Mouse (Mus musculus) heart, embryonic 13.5 days (tissue): ENCODE results near the gene Slc12a5. TPM values are rescaled to one million over a fixed set of nuclear protein-coding genes. Genes with fewer than 3 reads are reported as not detected.
A peak's percentile ranks its signal among the peaks of the same experiment; 100 is the strongest.

Source experiments
- ATAC-seq: fragments of 200-750 bp; cut with Nextera tagmentation; 2 replicates; pipeline ENCODE4 v1.8.0; 2017; ENCODE audit warnings: moderate TSS enrichment; ENCODE audit not compliant: insufficient number of reproducible peaks, low FRiP score, low TSS enrichment; ENCODE audit errors: extremely low read depth
- H3K27ac ChIP-seq: fragments of 300-500 bp; sonication (generic); replicated peaks from 2 replicates; pipeline ENCODE4 v1.5.1; 2015; ENCODE audit warnings: moderate library complexity, mild to moderate bottlenecking, inconsistent platforms
- H3K27me3 ChIP-seq: fragments of 300-500 bp; sonication (generic); replicated peaks from 2 replicates; pipeline ENCODE4 v1.6.1; 2015; ENCODE audit warnings: mild to moderate bottlenecking, inconsistent platforms
- H3K36me3 ChIP-seq: fragments of 300-500 bp; sonication (generic); 2 replicates; pipeline ENCODE4 v1.6.1; 2015; ENCODE audit warnings: mild to moderate bottlenecking, inconsistent platforms
- H3K4me1 ChIP-seq: fragments of 300-500 bp; sonication (generic); 2 replicates; pipeline ENCODE4 v1.6.1; 2015; ENCODE audit warnings: inconsistent platforms
- H3K4me2 ChIP-seq: fragments of 300-500 bp; sonication (generic); 2 replicates; pipeline ENCODE4 v1.6.1; 2015; ENCODE audit warnings: inconsistent platforms, mild to moderate bottlenecking, moderate library complexity
- H3K4me3 ChIP-seq: fragments of 300-500 bp; sonication (generic); 2 replicates; pipeline ENCODE4 v1.5.1; 2015; ENCODE audit warnings: moderate library complexity, mild to moderate bottlenecking, inconsistent platforms
- H3K9ac ChIP-seq: fragments of 300-500 bp; sonication (generic); 2 replicates; pipeline ENCODE4 v1.6.1; 2015; ENCODE audit warnings: inconsistent platforms, mild to moderate bottlenecking, moderate library complexity
- H3K9me3 ChIP-seq: fragments of 300-500 bp; sonication (generic); 2 replicates; pipeline ENCODE4 v1.6.1; 2016; ENCODE audit warnings: inconsistent platforms
- WGBS: fragments of 180-500 bp; shearing (Covaris S2); methylation state at CpG from one replicate; pipeline ENCODE4 v1.1.7; 2015; ENCODE audit warnings: mixed read lengths; 5-methylcytosine and 5-hydroxymethylcytosine counted together
- polyA plus RNA-seq: library from polyadenylated mRNA; unstranded; fragments of >200 nt; fragmentation: Nextera tagmentation; extraction: Ambion mirVana; gene quantifications from 2 replicates; pipeline ENCODE4 v1.2.1, GENCODE M21; 2015

Slc12a5 gene
- polyA plus RNA-seq, 1 experiment from 2014 or later, result 0.56 TPM

DNA sequence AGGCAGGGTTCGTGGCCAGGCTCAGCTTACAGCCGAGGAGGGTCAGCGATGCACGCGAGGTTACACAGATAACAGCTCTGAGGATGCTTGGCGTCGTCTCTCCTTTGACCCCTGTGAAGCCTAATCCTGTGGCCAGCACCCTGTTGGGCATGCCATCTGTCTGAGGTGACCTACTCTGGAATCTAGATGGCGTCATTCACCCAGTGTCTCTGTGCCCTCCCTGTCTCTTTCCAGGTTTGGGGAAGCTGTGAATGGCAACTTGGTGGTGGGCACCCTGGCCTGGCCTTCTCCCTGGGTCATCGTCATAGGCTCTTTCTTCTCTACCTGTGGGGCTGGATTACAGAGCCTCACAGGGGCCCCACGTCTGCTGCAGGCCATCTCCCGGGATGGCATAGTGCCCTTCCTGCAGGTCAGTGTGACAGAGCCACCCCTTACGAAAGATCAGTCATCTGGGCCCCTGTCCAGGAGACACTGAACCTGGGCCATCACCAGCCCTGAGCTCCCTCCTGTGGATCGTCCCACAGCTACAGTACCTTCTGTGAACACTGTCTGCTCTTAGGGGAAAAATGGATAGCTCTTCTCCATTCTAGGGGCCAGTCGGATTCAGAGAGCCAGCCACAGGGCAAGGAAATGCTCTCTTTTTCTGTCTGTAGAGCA, 25.9 kb downstream of the Slc12a5 start:
- Histone ChIP-seq H3K9me3 (no peaks in the 10 kb centered on the region), H3K27me3 (peaks cover 47% of the 10 kb centered on the region), H3K9ac (no peak overlapping the region), H3K4me3 (no peak overlapping the region), H3K27ac (no peak overlapping the region), H3K4me2 (no peak overlapping the region), H3K36me3 (no peaks in the 10 kb centered on the region), H3K4me1 (no peaks in the 10 kb centered on the region)
- no peak for ATAC-seq
- WGBS, result 55% methylated on average over 14 of the region's 14 CpGs

DNA sequence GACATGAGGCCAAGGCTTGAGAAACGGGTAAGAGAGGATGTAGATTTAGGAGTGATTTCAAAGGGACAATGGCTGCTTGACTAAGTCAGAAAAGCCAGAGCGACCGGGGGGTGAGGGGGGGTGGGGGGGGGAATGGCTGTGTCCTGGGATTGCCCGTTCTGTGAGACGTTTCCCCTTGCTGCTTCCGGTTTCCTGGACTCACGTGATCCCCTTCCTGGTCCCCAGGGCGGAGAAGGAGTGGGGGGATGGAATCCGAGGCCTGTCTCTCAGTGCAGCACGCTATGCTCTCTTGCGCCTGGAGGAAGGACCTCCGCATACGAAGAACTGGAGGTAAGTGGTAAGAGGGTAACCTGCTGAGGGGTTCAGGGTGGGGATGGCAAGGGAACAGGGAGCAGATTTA, 28.2 kb downstream of the Slc12a5 start:
- no peak overlapping the region for H3K9ac ChIP-seq
- no peaks in the 10 kb centered on the region for H3K9me3 ChIP-seq
- H3K36me3 ChIP-seq, result no peaks in the 10 kb centered on the region
- peaks cover 49% of the 10 kb centered on the region for H3K27me3 ChIP-seq
- H3K4me2 ChIP-seq, result no peak overlapping the region
- no peaks in the 10 kb centered on the region for H3K4me1 ChIP-seq
- ATAC-seq, result no peak
- H3K4me3 ChIP-seq, result no peak overlapping the region
- 47% methylated on average over 13 of the region's 13 CpGs for WGBS
- no peak overlapping the region for H3K27ac ChIP-seq

DNA sequence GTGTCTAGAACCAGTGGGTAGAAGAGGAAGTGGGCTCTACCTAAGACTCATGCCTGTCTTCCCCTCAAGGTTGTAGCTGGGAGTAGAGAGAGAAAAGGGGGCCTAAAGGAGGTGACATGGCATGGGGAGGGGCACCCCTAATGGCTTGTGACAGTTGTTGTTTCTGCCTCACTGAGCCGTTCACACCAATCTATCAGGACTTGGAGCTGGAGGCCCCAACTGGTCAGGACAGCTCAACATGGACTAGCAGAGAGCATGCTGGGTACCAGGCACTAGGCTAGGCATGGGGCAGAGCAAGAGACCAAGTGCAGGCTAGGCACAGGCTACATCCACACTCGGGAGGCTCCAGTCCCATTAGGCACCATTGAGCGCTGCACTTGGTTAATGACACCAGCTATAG, 30.5 kb downstream of the Slc12a5 start:
- no peak overlapping the region for H3K4me2 ChIP-seq
- H3K36me3 ChIP-seq, result no peaks in the 10 kb centered on the region
- H3K9ac ChIP-seq, result no peak overlapping the region
- H3K9me3 ChIP-seq, result no peaks in the 10 kb centered on the region
- no peak overlapping the region for H3K4me3 ChIP-seq
- 77% methylated on average over 3 of the region's 3 CpGs for WGBS
- no peaks in the 10 kb centered on the region for H3K4me1 ChIP-seq
- ATAC-seq, result no peak
- peaks cover 73% of the 10 kb centered on the region for H3K27me3 ChIP-seq
- no peak overlapping the region for H3K27ac ChIP-seq

DNA sequence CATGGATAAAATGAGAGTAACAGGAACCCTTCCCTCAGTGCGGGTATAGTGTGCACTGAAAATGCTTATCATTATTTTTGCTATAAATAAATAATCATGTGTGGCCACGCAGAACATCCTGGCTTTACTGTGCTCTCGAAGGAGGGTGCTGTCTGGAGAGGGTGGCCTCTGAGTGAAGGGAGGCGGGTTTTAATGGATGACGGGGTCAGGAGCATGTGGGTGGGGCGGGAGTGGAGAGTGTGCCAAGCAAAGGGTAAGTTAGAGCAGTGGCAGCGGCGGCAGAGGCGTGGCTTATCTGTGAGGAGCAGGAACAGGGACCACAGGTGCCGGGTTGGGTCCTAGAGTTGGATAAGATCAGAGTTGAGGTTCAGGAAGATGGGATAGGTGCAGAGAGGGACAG, 31.2 kb downstream of the Slc12a5 start:
- 27% methylated on average over 10 of the region's 10 CpGs for WGBS
- Histone ChIP-seq H3K4me3 (no peak overlapping the region), H3K9ac (no peak overlapping the region), H3K9me3 (no peaks in the 10 kb centered on the region), H3K4me1 (no peaks in the 10 kb centered on the region; the same call in 1 of the 2 replicates), H3K4me2 (no peak overlapping the region), H3K36me3 (no peaks in the 10 kb centered on the region), H3K27ac (no peak overlapping the region), H3K27me3 (peaks cover 80% of the 10 kb centered on the region)
- ATAC-seq, result no peak

DNA sequence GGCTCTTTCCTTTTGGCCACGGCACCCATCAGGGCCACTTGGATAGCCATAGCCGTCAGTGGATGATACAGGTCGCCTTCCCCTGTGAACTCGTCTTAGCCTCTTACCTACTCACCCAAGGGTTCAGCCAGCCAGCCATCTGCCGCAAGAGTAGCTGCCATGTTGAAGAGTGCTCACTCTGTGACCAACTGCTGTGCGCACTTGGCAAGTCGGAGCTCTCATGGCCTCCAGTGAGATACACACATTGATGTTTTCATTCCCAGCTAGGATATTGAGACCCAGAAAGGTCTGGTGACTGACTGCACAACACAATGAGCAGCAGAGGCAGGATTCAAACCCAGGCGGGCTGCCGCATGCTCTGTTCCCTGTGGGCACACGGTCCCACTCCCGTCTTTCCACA, 33.6 kb downstream of the Slc12a5 start:
- H3K4me3 ChIP-seq, result no peak overlapping the region

DNA sequence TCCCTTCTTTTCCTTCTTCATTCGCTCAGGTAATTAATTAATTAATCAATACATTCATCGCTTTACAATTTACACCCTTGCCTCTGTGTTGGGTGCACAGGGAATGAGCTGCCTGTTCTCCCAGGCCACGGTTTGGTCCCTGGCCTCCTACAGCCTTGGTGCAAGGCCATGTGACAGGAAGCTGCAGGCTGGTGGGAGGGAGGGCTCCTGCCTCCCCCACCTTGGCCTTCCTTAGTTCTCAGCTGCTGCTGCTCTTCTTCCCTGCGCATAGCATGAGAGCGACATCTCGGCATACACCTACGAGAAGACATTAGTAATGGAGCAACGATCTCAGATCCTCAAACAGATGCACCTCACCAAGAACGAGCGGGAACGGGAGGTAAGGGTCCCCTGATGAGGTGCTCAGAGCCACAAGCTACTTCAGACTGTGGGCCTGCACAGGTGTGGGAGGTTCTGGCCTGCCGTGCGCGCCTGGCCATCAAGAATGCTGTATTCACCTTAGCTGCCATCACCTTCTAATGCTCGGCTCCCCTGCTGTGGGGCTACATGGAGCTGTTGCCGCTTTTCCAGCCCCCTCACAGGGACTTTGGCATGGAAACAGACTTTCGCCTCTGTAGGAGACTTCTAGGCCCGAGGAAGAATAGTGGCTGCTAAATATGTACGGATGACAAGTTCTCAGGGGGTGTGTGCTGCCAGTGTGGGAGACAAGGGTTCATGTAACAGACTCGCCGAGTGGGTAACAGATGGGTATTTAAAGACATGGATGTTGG, 34.2 kb downstream of the Slc12a5 start:
- H3K27me3 ChIP-seq, result peaks cover 88% of the 10 kb centered on the region
- peaks cover 12% of the 10 kb centered on the region for H3K36me3 ChIP-seq
- H3K9me3 ChIP-seq, result no peaks in the 10 kb centered on the region
- H3K4me1 ChIP-seq, result peaks cover 22% of the 10 kb centered on the region
- ATAC-seq, result no peak
- H3K27ac ChIP-seq, result no peak overlapping the region
- H3K4me2 ChIP-seq, result no peak overlapping the region
- no peak overlapping the region for H3K9ac ChIP-seq
- 49% methylated on average over 21 of the region's 21 CpGs for WGBS
- H3K4me3 ChIP-seq, result no peak overlapping the region

More for the DNA sequence above, 33.6 kb downstream of the Slc12a5 start:
- no peaks in the 10 kb centered on the region for H3K9me3 ChIP-seq
- H3K27me3 ChIP-seq, result peaks cover 87% of the 10 kb centered on the region
- peaks cover 22% of the 10 kb centered on the region for H3K4me1 ChIP-seq
- no peak overlapping the region for H3K4me2 ChIP-seq
- H3K9ac ChIP-seq, result no peak overlapping the region
- H3K27ac ChIP-seq, result no peak overlapping the region
- ATAC-seq, result no peak
- H3K36me3 ChIP-seq, result peaks cover 5% of the 10 kb centered on the region
- 84% methylated on average over 11 of the region's 11 CpGs for WGBS

DNA sequence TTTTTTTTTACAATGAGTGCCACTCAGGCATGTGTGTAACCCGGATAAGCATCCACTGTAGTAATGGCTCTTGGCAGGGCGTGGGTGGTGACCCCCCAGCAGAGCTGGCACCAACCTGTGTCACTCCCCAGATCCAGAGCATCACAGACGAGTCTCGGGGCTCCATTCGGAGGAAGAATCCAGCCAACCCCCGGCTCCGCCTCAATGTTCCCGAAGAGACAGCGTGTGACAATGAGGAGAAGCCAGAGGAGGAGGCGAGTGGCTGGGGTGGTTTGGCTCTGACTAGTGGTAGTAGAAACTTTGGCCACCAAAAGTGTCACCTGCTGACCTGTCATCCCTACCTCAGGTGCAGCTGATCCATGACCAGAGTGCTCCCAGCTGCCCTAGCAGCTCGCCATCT, 35.4 kb downstream of the Slc12a5 start:
- Histone ChIP-seq H3K4me2 (no peak overlapping the region), H3K27me3 (peaks cover 83% of the 10 kb centered on the region), H3K9ac (no peak overlapping the region), H3K36me3 (peaks cover 23% of the 10 kb centered on the region), H3K4me3 (no peak overlapping the region), H3K4me1 (peaks cover 22% of the 10 kb centered on the region), H3K9me3 (no peaks in the 10 kb centered on the region), H3K27ac (no peak overlapping the region)
- WGBS, result 67% methylated on average over 11 of the region's 11 CpGs
- ATAC-seq, result no peak

DNA sequence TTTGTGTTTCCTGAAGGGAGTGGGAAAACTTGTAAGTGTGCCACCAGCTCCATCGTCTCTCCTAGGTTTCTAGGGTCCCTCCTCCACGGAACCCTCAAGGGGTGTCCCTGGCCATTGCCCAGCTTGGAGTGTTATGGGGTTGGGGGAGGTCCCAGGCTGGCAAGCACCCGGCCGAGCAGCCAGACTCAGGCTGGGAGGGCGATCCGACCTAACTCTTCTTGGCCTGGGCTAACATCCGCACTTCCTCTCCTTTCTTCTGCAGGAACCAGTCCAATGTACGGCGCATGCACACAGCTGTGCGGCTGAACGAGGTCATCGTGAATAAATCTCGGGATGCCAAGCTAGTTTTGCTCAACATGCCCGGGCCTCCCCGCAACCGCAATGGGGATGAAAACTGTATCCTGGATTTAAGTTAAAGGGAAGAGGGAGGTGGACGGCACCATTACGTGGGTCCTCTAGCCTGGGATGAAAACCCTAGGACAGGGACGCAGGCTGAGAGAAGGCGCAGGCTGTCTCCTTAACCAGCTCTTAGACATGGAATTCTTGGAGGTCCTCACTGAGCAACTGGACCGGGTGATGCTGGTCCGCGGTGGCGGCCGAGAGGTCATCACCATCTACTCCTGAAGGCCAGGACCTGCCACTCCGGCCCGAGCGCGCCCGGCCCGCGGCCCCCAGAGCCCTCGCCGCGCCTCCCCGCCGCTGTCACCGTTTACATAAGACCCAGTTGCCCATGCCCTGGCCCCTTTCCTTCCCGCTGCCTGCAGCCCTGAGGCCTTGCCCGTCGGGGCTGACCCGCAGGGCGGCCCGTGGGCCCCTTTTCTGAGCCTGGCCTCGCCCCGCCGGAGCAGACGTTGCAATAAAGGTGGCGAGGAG, 36.5 kb downstream of the Slc12a5 start:
- Histone ChIP-seq H3K27ac (no peak overlapping the region), H3K4me3 (peak overlapping the region; percentile 51), H3K27me3 (peaks cover 72% of the 10 kb centered on the region), H3K9ac (peak overlapping the region; percentile 71), H3K4me1 (peaks cover 22% of the 10 kb centered on the region), H3K9me3 (no peaks in the 10 kb centered on the region), H3K36me3 (peaks cover 34% of the 10 kb centered on the region), H3K4me2 (peak overlapping the region; percentile 76)
- WGBS, result 11% methylated on average over 49 of the region's 49 CpGs
- no peak for ATAC-seq

DNA sequence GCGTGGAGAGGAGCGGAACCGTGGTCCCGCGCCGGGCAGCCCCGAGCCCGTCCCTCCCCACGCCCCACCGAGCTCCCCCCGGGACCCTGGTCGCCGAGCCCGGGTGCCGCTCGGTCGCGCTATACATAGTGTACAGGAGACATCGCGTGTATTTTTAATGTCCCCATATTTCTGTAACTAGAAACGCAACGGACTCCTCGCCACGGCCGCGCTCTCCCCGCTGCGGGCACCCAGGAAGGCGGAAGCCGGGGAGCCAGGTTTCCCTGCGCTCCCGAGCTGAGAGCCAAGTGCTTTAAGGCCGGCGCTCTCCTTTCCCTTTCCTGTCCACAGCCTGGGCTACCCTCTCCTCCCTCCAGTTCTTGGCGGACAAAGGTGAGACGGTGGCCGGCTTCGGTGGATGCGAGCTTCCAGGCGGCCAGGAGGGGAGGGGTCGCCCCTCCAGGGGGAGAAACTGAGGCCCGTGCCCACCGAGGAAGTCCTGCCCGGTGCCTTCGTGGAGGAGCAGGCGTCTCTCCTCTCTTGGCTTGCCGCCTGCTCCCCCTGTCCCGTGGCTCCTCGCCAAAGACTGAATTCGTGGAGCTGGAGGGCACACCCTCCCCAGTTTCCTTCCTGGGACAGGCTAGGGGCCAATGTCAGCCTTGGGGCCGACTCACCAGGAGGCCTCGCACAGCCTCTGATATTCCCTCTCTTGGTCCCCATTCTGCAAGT, 37.3 kb downstream of the Slc12a5 start:
- WGBS, result 1% methylated on average over 50 of the region's 52 CpGs
- peaks cover 42% of the 10 kb centered on the region for H3K36me3 ChIP-seq
- ATAC-seq, result no peak
- no peaks in the 10 kb centered on the region for H3K9me3 ChIP-seq
- H3K4me2 ChIP-seq, result peak overlapping the region; percentile 76
- peak overlapping the region; percentile 71 for H3K9ac ChIP-seq
- H3K4me3 ChIP-seq, result peak overlapping the region; percentile 51
- H3K27ac ChIP-seq, result no peak overlapping the region
- H3K4me1 ChIP-seq, result peaks cover 22% of the 10 kb centered on the region
- peaks cover 67% of the 10 kb centered on the region for H3K27me3 ChIP-seq

DNA sequence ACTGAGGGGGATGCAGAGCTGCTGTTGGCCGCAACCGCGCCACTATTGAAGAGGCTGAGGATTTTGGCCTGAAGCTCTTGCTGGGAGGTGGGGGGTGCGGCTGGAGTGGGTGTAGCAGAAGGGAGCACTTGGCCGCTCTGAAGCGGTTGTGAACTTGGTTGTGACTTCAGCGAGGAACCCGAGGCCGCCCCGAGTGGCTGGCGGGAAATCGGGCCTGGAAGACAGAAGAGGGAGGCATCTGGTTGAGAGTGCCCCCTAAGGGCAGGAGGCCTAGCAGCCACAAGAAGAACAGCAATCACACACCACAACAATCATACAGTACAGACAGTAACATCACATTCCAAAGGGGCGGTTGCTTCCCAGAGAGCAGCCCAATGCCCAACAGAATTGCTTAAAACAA, 41.4 kb downstream of the Slc12a5 start:
- WGBS, result 84% methylated on average over 13 of the region's 13 CpGs
- H3K4me3 ChIP-seq, result no peak overlapping the region
- H3K36me3 ChIP-seq, result peaks cover 83% of the 10 kb centered on the region
- H3K9me3 ChIP-seq, result no peaks in the 10 kb centered on the region
- H3K9ac ChIP-seq, result no peak overlapping the region
- peaks cover 30% of the 10 kb centered on the region for H3K27me3 ChIP-seq
- no peak overlapping the region for H3K27ac ChIP-seq
- ATAC-seq, result no peak
- no peak overlapping the region for H3K4me2 ChIP-seq
- peaks cover 20% of the 10 kb centered on the region for H3K4me1 ChIP-seq

DNA sequence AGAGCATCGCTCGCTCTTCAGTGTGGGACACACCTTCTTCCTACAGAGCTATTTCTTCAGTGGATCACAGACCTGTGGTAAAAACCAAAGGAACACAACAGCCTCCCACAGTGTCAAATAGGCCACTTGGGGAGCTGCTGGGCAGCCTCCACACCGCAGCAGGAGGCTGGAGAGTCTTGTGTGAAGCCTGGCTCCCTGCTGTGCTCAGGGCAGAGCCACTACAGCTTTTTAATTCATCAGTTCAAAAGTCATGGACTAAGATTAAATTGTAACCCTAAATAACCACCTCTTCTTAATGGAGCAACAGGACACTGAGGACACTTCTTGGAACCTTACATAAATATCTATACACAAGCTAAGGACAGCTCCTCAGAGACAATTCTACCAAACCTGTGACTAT, 42.5 kb downstream of the Slc12a5 start:
- Histone ChIP-seq H3K4me2 (no peak overlapping the region), H3K27ac (no peak overlapping the region), H3K4me1 (peaks cover 9% of the 10 kb centered on the region), H3K9ac (no peak overlapping the region), H3K27me3 (peaks cover 19% of the 10 kb centered on the region), H3K36me3 (peaks cover 94% of the 10 kb centered on the region), H3K4me3 (no peak overlapping the region), H3K9me3 (no peaks in the 10 kb centered on the region)
- no peak for ATAC-seq
- WGBS, result 87% methylated on average over 3 of the region's 3 CpGs
